Mouse (Mus musculus): Measurements from ENCODE around the gene Dnal4.
"Not testable (repeated sequence)": the region's sequence is repeated elsewhere in the genome, so short reads cannot be mapped to it uniquely, and the experiment has no call there.

Dnal4 gene

DNA sequence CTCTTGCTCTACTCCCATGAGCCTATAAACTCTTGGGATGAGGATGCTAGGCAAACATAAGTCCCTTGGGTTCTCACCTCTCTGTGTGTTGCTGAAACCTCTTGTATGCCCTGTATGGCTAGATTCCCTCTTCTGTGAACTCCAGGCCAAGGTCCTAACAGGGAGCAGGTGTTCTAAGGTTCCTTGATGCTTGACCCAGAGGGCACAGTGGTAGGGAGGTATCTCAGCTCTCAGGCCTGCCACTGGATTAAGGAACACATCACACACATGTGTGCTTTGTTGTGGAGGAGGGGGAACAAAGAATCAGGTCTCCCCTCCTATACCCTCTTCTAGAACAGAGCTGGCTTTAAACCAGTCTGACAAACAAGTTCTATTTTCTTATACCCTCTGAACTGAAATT lies at the start of gene Dnal4:
Dnal4 (minus strand) TSS at position 101 of the 400 bp plus-strand sequence.
- no peak for DNase-seq (ENCODE audit: low spot score in 2 of 2)

DNA sequence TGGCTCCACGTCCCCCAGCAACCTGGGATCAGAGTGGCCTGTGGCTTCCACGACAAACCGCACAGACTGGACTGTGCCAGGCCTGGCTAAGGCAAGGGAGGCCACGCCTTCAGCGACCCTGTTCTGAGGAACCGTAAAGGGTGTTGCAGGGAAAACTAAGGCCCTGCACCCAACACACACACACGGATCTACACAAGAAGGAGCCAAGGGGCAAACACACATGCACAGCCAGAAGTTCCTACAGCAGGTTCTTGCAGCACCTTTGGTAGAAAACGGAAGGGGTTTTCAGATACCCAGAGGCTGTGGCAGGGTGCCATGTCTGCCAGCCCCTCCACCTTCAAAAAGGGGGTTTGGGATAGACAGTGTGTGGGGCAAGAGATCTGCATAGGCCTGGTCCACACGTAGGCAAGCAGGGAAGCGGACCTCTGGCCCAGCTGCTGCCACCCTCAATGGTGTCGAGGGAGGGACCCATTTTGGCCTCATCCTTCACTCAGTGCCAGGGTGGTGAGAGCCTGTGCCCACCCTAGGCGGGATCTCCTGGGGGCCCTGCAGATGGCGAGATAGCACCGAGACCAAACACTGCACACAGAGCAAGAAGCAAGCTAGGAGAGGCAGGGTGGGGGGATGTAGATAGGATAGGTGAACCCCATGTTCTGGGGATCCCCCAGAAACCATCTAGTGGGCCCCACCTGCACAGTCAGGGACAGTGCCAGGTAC lies 49.6 kb upstream of the Dnal4 start:
- no peak for DNase-seq (ENCODE audit: low spot score in 2 of 2)

DNA sequence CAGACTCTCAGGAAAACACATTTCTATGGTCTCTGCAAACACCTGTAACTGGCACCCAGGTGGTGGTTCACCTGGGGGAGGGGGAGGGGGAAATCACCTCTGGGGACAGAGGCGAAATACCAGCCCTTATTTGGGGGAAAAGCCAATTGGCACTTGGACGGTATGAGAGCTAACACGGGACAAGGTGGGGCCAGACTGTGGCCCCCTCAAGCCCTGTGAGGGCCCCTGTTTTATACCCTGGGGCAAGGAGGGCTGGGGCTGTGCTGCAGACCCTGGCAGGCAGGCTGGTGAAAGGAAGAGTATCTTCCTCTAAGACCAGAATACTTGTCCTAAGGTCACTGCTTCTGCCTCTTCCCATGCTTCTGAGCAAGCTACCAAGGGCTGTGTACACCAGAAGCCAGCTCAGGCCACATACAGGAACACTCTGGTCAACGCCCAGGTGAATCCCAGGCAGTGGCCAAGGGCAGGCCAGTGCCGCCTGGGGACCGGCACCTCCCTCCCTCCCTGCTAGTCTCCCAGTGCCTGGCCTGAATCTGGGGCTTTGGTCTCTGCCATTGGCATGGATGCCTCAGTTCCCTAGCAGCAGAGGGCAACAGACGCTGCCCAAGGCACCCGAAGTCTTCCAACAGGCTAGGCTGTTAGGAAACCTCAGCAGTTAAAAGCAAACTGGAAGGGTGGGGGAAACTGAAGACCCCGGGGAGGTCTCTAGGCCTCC lies 48.7 kb upstream of the Dnal4 start:
- no peak for DNase-seq (ENCODE audit: low spot score in 2 of 2)

DNA sequence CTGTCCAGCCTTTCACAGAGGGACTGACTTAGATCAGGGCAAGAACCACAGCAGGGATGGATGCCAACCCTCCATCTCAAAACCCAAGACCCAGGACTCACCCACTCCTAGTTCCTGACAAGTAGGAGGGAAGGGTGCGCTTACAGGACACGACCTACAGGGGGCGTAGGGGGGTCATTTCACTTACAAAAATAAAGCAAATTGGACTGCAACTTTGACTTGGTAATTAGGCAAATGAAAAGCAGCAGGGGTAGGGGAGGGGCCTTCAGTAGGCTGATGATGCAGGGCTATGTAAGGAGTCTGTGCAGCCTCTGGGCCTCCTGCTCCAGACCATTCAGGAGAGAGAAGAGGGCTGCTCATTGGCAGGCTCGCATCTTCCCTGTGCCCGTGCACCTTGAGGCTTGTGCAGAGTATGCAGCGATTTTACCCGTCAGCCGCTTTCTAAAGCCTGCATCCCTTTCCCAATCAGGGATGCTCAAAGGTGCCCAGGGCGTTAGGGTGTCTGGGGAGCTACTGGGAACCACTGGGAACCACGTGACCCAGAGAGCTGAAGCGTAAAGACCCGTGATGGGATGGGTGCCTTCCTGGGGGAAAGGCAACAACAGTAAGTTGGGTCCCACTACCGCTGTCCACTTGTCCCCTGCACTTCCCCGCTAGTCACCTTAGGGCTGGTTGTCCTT lies 47.6 kb upstream of the Dnal4 start:
- no peak for DNase-seq (ENCODE audit: low spot score in 2 of 2)

DNA sequence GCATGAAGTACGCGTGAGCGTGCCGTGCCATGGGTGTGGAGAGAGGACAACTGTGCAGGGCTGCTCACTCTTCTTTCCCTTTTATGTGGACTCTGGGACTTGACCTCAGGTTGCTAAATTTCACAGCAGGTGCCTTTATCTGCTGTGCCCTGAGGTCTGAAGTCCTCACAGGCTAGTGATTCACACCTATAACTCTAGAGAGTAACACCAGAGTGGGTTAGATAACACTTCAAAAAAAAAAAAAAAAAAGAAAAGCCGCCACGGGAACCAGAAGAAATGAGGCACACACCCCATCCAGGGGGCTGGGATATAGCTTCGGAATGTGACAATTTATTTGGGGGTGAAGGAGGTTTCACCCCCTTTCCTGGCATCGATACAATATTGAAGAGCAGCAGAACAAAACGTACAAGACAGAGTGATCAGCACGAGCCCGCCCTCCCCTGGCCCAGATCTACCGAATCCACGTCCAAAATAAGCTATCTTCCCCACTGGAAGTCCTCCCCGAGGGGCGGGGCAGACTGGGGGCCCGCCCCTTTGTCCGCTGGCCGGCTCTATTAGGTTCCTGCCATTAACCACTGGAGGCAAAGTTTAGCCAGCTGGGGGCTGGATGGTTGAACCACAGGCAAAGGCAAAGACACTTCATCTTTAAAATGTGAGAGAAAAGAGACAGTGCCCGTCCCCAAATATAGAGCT lies 46.1 kb upstream of the Dnal4 start:
- no peak for DNase-seq (ENCODE audit: low spot score in 2 of 2)

DNA sequence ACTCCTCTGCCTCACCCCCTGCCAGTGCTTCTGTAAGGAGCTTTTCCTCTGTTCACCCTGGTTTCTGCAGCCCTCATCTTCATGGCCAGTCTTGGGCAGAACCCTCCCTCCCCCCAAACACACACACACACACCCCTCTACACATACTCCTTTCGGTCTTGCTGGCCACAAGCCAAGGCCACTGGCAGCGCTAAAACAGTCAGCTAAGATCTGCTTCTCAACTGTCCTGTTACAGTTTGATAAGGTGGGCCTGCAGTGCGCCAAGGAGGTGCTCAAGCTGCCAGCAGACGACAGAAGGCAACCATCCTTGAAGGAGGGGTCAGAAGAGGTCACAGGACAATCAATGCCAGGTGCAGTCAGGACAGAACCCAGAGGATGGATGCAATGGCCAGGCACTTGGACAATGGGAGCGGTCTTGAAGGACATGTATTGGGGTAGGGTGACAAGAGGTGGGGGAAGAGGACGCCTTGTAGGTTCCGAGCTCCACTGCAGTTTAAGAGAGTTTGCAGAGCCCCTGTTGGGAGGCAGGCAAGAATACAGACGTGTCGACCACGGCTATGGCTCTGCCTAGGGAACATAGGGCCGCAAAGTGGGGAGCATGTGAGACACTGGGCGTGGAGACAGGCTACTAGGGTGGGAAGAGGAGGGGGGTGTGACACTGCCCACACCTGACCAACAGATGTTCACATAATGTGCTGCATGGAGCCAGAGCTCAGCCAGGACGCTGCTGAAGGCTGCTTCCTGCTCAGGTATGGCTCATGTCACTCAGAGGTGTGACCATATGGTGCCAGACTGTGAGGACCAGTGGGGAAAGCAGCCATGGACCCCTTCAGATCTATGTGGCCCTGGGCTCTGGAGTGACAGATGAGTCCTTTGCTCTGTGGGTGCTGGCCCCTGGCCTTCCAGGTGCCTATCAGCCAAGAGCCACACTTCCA lies 44.9 kb upstream of the Dnal4 start:
- DNase-seq (ENCODE audit: low spot score in 2 of 2), result no peak

DNA sequence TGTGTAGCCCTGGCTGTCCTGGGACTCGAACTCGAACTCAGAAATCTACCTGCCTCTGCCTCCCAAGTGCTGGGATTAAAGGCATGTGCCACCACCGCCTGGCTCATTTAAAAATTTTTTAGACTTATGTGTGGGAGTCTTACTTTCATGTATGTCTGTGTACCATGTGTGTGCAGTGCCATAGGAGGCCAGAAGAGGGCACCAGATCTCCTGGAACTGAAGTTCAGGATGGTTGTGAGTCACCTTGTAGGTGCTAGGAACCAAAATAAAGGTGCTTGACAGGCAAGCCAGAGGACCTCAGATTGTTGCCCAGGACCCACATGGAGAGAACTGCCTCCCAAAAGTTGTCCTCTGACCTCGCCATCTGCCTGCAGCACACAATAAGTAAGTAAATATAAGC lies 40.7 kb upstream of the Dnal4 start:
- DNase-seq (ENCODE audit: low spot score in 2 of 2), result no peak

DNA sequence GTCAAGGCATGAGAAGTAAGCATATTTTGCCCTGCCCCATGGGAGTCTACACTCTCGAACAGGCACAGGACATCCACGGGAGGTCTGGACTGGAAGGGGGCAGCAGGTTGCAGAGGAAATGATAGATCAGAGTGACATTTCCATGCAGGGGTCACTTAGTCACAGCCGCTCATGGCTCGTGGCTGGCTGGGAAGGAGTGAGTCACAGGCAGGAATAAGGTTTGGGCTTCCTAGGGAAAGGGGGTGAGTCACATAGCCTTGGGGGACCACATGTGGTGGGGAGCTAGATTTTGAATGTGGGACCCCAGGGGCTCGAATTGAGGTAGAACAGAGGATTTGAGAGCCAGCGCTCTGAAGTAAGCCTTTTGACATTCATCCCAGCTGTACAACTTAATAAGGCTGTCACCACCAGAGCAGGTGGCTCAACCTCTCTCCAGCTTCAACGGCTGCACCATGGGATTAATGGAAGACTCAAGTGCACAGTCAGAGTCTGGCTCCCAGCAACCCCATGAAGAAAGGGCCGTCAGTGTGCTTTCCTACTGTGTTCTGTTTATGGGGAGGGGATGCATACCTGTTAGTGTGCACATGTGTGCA lies 36.1 kb upstream of the Dnal4 start:
- DNase-seq (ENCODE audit: low spot score in 2 of 2), result no peak

DNA sequence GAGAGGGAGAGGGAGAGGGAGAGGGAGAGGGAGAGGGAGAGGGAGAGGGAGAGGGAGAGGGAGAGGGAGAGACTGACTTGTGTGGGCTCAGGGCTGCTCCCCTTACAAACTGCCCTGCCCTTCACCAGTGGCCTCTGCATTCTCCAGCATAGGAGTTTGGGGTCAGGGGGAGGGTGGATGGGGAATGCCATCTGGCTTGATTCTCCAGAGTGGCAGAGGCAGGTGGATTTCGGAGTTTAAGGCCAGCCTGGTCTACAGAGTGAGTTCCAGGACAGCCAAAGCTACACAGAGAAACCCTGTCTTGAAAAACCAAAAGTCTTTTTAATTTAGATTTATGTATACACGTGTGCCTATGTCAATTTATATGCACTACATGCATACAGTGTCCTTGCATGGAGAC lies 35.2 kb upstream of the Dnal4 start:
- DNase-seq (ENCODE audit: low spot score in 2 of 2), result not testable (repeated sequence)

DNA sequence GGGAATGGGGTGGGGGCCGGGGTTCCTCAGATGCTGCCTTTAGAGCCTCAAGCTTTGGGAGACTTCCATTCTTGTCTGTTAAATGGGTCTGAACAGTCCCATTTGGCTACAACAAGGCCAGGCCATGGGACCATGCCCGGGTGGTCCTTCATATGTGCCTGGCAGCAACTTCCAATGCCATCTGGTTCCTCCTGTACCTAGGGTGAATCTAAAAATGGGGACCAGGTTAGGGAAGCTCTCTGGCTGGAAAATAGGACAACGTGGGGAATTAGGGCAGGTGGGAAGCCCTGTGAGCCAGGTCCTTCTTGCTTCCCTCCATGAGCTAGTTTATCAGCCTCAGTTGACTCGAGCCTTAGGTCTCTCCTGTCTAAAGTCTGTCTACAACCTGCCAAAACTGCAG lies 33.3 kb upstream of the Dnal4 start:
- DNase-seq (ENCODE audit: low spot score in 2 of 2), result no peak

DNA sequence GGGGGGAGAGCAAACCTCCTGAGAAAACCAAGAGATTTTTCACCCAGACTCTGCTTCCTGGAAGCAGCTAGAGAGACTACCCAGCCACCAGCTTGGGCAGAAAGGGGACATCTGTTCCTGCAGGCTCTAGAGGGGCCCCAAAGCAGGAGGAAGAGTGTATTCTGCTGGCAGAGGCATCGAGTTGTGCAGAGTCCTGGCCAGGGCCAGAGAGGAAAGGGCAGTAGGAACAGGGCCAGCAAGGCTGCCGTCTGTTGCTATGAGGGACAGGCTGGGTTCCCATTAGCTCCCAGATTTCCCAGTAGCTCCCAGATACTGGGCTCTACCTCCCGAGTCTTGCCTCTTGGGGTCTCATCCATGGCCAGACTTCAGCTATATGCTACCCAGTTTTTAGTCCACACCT lies 32.4 kb upstream of the Dnal4 start:
- no peak for DNase-seq (ENCODE audit: low spot score in 2 of 2)

DNA sequence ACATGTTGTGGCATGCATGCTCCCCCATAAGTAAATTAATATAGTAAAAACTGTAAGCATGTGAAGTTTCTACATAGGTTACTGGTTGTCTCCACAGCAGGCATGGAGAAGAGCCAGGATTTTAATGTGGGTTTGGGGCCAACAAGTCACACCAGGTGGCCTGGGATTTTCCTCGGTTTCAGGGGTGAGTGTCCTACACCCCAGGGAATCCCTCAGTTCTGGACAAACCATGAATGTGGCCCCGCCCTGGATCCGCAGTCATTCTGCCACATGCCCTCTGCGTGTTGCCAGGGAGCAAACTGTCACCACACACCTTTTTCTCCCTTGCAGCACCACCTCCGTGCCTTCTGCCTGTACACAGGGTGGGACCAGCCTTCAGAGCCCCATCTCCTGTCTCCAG lies 31.0 kb upstream of the Dnal4 start:
- DNase-seq (ENCODE audit: low spot score in 2 of 2), result no peak

DNA sequence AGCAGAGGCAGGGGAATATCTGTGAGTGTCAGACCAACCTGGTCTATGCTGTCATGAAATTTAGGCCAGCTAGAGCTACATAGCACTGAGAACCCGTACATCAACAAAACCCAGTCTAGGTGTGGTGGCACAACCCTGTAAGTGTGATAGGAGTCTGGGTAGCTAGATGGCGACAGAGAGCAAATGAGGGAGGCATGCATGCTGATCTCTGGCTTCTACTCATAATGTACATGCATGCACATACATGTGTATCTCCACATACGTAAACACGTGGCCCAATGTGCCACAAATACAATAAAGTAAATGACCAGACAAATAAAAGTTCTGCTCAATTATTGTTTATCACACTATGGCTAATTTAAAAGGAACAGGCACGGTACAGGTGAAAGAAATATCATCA lies 30.5 kb upstream of the Dnal4 start:
- DNase-seq (ENCODE audit: low spot score in 2 of 2), result peak in 1 of 2 experiments; percentile 67

DNA sequence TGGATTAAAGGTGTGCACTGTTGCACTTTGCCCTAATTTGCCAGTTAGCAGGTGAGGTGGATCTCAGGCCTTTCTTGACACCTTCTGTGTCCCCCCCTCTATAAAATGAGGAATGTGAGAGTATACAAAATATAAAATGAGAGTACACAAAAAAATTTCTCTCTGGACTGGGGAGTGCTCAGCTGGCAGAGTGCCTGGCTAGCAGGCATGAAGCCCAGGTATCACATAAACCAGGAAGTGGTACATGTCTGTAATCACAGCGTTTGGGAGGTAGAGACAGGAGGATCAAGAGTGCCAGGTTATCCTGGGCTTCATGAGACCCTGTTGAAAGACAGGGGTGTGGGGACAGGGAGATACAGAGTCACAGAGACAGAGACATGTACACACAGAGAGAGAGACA lies 29.4 kb upstream of the Dnal4 start:
- DNase-seq (ENCODE audit: low spot score in 2 of 2), result no peak

DNA sequence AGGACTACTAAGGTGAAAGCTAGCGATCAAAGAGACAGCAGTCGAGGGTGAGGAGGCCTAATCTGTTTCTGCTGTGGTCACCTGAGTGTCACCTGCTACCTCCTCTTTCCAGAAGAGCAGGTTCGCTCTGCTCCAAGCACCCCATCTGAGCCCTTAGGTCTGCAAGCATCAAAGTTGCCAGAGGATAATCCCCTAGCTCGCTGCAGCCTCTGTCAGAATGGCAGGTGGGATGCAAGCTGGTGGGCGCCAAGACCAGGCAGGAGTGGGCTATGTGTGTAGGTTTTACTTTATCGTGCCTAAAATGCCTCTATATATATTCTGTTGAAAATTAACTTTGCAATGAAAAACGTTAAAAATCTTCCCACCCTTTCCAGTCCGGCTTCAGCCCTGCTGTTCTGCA lies 27.6 kb upstream of the Dnal4 start:
- DNase-seq (ENCODE audit: low spot score in 2 of 2), result no peak

DNA sequence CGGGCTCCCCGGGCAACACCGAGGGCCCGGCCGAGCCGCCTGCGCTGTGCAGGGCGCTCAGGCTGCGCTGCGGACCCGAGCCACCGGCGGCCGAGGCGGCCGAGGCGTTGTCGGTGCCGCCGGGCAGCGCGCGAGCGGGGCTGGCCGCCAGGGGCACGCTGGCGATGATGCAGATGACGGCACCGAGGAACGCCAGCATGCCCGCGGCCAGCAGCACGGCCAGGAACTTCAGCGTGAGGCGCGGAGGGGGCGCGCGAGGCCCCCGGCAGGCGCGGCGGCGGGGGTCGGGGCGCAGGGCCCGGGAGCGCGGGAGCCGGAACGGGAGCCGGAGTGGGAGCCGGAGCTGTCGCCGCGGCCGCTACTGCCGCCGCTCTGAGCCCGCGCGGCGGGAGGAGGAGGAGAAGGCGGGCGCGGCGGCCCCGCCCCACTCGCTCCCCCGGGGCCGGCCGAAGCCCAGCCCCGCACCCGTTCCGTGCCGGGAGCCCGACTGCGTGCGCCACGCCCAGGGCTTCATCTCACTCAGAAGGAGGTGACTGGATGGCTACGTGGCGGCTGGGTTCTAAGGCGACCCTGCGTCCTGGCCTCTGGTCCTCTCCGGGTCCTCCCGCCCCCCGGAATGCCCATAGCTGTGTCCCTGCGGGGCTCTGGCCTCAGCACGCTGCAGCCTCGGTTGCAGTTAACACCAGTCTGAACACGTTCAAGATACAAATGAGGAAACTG lies 26.9 kb upstream of the Dnal4 start, which contains the start of gene Nptxr:
Nptxr (minus strand) TSS at position 415 of the 720 bp plus-strand sequence.
- DNase-seq (ENCODE audit: low spot score in 2 of 2), result peak; percentile 74 to 75

DNA sequence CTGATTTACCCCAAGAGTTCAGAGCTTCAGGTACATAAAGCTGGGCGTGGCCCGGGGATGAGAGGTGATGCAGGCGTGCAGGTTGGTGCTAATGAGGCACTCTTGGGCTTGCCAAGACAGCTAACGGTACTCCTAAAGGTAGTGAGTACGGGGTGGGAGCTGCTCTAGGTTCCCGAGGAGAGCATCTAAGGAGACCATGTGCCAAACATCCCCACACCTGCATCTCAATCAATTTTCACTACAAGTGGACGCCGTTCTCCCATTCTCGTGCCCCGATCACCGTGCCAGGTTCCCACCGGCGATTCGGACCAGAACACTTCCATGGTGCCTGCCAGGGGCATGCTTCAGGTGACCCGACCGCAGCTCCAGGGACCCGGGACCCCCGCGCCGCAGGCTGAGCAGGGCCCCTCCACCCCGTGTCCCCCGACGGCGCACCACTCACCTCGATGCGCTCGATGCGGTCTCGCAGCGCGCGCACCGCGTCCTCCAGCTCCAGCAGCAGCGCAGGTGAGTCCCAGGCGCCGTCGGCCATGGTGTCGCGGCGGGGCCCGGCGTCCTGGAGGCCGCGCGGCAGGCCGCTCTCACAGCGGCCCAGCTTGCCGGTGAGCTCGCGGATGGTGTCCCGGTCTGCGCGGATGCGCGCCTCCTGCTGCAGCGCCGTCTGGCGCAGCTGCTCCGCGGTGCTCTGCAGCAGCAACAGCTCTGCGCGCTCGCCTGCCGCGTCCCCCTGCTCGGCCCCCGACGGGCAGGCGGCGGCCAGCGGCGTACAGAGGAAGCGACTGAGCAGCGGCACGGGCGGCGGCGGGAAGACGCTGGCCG lies 26.1 kb upstream of the Dnal4 start:
- DNase-seq (ENCODE audit: low spot score in 2 of 2), result peak in 1 of 2 experiments; percentile 31

DNA sequence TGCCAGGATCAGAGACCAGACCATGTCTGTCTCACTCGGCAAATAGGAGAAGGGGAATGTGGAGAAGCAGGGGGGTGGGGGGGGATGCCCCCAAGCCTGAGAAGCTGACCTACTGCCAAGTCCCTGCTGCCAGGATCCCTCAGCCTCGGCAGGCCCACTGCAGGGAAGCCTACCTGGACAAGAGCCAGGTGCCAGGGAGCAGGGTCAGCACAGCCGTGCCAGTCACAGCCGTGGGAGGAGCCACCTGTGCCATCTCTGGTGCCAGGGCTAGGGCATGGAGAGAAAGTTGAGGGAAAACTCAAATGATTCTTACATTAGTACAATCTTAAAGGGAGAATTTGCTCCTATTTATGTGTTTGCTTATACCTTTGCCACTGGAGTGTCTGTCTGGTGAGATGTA lies 24.7 kb upstream of the Dnal4 start:
- DNase-seq (ENCODE audit: low spot score in 2 of 2), result no peak

DNA sequence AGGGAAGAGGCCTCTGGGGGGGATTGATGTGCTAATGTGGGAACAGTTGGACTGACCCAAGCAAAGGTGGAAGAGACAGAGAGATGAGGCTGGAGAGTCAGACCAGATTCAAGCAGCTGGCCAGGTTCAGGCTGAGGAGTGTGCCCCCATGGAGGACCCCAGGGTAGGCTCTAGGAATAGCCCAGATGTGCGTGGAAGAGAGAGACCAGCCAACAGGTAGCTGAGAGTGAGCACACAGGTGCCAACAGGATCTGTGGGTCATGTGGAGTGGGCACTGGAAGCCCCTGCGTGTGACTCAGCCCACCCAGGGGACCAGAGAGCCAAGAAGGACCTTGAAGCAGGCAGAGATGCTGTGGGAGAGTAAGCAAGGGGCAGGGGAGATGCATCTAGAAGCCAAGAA lies 24.0 kb upstream of the Dnal4 start:
- no peak for DNase-seq (ENCODE audit: low spot score in 2 of 2)
